Mouse (Mus musculus) retina, postnatal 7 days (tissue): Measurements from ENCODE around the gene Srpk3.
A peak's percentile ranks its signal among the peaks of the same experiment; 100 is the strongest.

ENCODE experiments used
- DNase-seq: peaks from one replicate; pipeline ENCODE4 v3.0.0-alpha.2; 2012; ENCODE audit warnings: low read depth, low spot score

Gene Srpk3

GRCm38 (mm10) chrX:73805814-73806213, 31.6 kb downstream of the Srpk3 start:
- DNase-seq: no peak

GRCm38 (mm10) chrX:73815072-73815471, 40.9 kb downstream of the Srpk3 start:
- no peak for DNase-seq

GRCm38 (mm10) chrX:73816596-73817314, 42.5 kb downstream of the Srpk3 start:
- DNase-seq: no peak

DNA sequence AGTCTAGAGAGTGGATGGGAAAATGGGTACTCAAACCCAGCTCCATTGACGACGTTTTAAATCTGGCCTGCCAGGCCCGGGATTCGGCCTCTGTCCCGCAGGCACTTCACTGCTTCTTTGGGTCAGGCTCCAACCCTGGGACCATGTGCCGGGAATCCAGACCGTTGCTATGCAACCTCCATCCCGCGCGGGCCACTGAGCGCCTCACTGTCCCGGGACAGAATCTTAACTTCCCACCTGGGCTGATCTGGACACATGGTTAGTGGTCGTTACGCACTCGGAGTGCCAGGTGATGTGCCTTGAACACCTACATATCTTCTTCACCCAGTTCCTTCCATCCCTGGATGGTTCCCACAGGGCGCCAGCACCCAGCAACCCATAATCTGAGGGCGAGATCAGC, 49.5 kb downstream of the Srpk3 start:
- DNase-seq: no peak

GRCm38 (mm10) chrX:73824185-73825151, 50.3 kb downstream of the Srpk3 start, which contains the start of gene Pdzd4:
Gene Pdzd4, minus strand, starts transcription at chrX:73824969.
- DNase-seq: peak; percentile 69
